Comparison of ENCODE assay signal across 8 mouse cellular contexts in genomic region chr16:93682689-93683507, GRCm38 (mm10). TPM values are rescaled to one million over a fixed set of nuclear protein-coding genes. Genes with fewer than 3 reads are reported as not detected.
A peak's percentile ranks its signal among the peaks of the same experiment; 100 is the strongest.
DNase-seq lines count a peak whose midpoint lies in the region; ATAC-seq lines count a peak whose summit lies in the region.

Gene Cbr3 (plus strand): TSS chr16:93683215.

- DNase-seq in adipocyte (ENCODE audit: low spot score) = peak; percentile 88
- DNase-seq in embryo, embryonic 10.5 days (ENCODE audit: low spot score) = peak; percentile 75
- DNase-seq in gastrocnemius, postnatal 25 days = peak; percentile 74
- peak; percentile 75 to 85 for DNase-seq in left cerebral cortex, postnatal 14 days (ENCODE audit: low spot score in 2 of 2)
- peak; percentile 73 for DNase-seq in right cerebral cortex, postnatal 25 days
- DNase-seq in urinary bladder, postnatal 25 days (ENCODE audit: low spot score) = peak; percentile 66

- peak; percentile 42 for ATAC-seq in inflammation-experienced regulatory T-cells, adult 6 months
- peak; percentile 77 for ATAC-seq in megakaryocyte progenitor cell, adult 5-6 weeks (replicated peaks; ENCODE audit: poor library complexity)

- intact Hi-C loops in left cerebral cortex, postnatal 14 days (cut with DNase I) = loop anchor here (10.0 kb wide), 1 partner anchor 82 kb away; no protein-coding TSS in a partner anchor

RNA-seq across cellular contexts. Expression of gene Cbr3, which starts in this region (rescaled TPM):
- total RNA-seq in gastrocnemius, postnatal 25 days (2021) = 1 to 10 TPM; 1.8 to 2.4 TPM
- not detected for polyA plus RNA-seq in inflammation-experienced regulatory T-cells, adult 6 months (2017; shearing (Covaris generic))
- 10 to 100 TPM; 13.8 to 16.3 TPM for total RNA-seq in left cerebral cortex, postnatal 14 days (2021)
- total RNA-seq in megakaryocyte progenitor cell, adult 5-6 weeks (2015) = 0.37 TPM in 1 of 2 replicates, not detected in the other
- 0.08 TPM in 1 of 2 replicates, not detected in the other for total RNA-seq in megakaryocyte progenitor cell, adult 5-6 weeks (2017)

Comparison
In these comparisons a context has a peak if more than half of its experiments do, and no peak if none do; other contexts are left out.
1. Peak in every context shown above with its lines: DNase-seq and ATAC-seq.
2. RNA of gene Cbr3 (total RNA-seq): 13.8 to 16.3 TPM in left cerebral cortex, postnatal 14 days; 1.8 to 2.4 TPM in gastrocnemius, postnatal 25 days and 0.08 to 0.37 TPM in megakaryocyte progenitor cell, adult 5-6 weeks; every median in the first group is over 4 times any median in the second.
3. Peak in ATAC-seq in inflammation-experienced regulatory T-cells, adult 6 months; RNA of the gene not detected or under 1 TPM.
4. Peak in ATAC-seq in megakaryocyte progenitor cell, adult 5-6 weeks; RNA of the gene not detected or under 1 TPM.